Mouse (Mus musculus) forebrain, embryonic 15.5 days (tissue): ENCODE measurements around the gene Arf1. TPM values are rescaled to one million over a fixed set of nuclear protein-coding genes. Genes with fewer than 3 reads are reported as not detected.
"Not testable (repeated sequence)": the region's sequence is repeated elsewhere in the genome, so short reads cannot be mapped to it uniquely, and the experiment has no call there.

Experiments used
- ATAC-seq: fragments of 200-750 bp; cut with Nextera tagmentation; replicated peaks from 2 replicates; pipeline ENCODE4 v1.8.0; 2017; ENCODE audit warnings: mild to moderate bottlenecking, moderate TSS enrichment, moderate library complexity
- H3K27ac ChIP-seq: fragments of 300-500 bp; sonication (generic); replicated peaks from 2 replicates; pipeline ENCODE4 v1.5.1; 2015; ENCODE audit warnings: mild to moderate bottlenecking, inconsistent platforms
- H3K27me3 ChIP-seq: fragments of 300-500 bp; sonication (generic); 2 replicates; pipeline ENCODE4 v1.6.1; 2015; ENCODE audit warnings: inconsistent platforms
- H3K36me3 ChIP-seq: fragments of 300-500 bp; sonication (generic); 2 replicates; pipeline ENCODE4 v1.6.1; 2015; ENCODE audit warnings: mild to moderate bottlenecking, inconsistent platforms
- H3K4me1 ChIP-seq: fragments of 300-500 bp; sonication (generic); 2 replicates; pipeline ENCODE4 v1.6.1; 2015; ENCODE audit warnings: inconsistent platforms
- H3K4me2 ChIP-seq: fragments of 300-500 bp; sonication (generic); replicated peaks from 2 replicates; pipeline ENCODE4 v1.6.1; 2015; ENCODE audit warnings: mild to moderate bottlenecking, inconsistent platforms
- H3K4me3 ChIP-seq: fragments of 300-500 bp; sonication (generic); 2 replicates; pipeline ENCODE4 v1.5.1; 2015; ENCODE audit warnings: mild to moderate bottlenecking, inconsistent platforms
- H3K9ac ChIP-seq: fragments of 300-500 bp; sonication (generic); replicated peaks from 2 replicates; pipeline ENCODE4 v1.6.1; 2015; ENCODE audit warnings: mild to moderate bottlenecking, inconsistent platforms
- H3K9me3 ChIP-seq: fragments of 300-500 bp; sonication (generic); 2 replicates; pipeline ENCODE4 v1.6.1; 2016; ENCODE audit warnings: inconsistent platforms
- WGBS: fragments of 180-500 bp; shearing (Covaris S2); methylation state at CpG from one replicate; pipeline ENCODE4 v1.1.7; 2015; ENCODE audit warnings: mixed read lengths; 5-methylcytosine and 5-hydroxymethylcytosine counted together
- polyA plus RNA-seq: library from polyadenylated mRNA; unstranded; fragments of >200 nt; fragmentation: Nextera tagmentation; extraction: Ambion mirVana; gene quantifications from 2 replicates; pipeline ENCODE4 v1.2.1, GENCODE M21; 2015

Gene Arf1
- polyA plus RNA-seq, 1 experiment from 2014 or later = 626 TPM

- Histone ChIP-seq H3K9ac (no peak overlapping the region), H3K27ac (no peak overlapping the region), H3K27me3 (no peaks in the 10 kb centered on the region), H3K9me3 (no peaks in the 10 kb centered on the region), H3K4me1 (peaks cover 63% of the 10 kb centered on the region), H3K4me2 (no peak overlapping the region), H3K4me3 (no peak overlapping the region), H3K36me3 (0 out of 2 replicates have a peak, but pooled peaks cover 5% of the 10 kb centered on the region)
- 72% methylated on average over 2 of the region's 2 CpGs for WGBS
- ATAC-seq = no peak
Measured at GRCm38 (mm10) chr11:59224470-59224869, 3.6 kb downstream of the Arf1 start.

- H3K4me3 ChIP-seq = no peak overlapping the region
- 0 out of 2 replicates have a peak, but pooled peaks cover 5% of the 10 kb centered on the region for H3K36me3 ChIP-seq
- no peak for ATAC-seq
- H3K27ac ChIP-seq = no peak overlapping the region
- peaks cover 63% of the 10 kb centered on the region for H3K4me1 ChIP-seq
- no peaks in the 10 kb centered on the region for H3K9me3 ChIP-seq
- WGBS = 98% methylated on average over 3 of the region's 3 CpGs
- H3K4me2 ChIP-seq = no peak overlapping the region
- no peaks in the 10 kb centered on the region for H3K27me3 ChIP-seq
- H3K9ac ChIP-seq = no peak overlapping the region
Measured at GRCm38 (mm10) chr11:59224025-59224424, 4.0 kb downstream of the Arf1 start.

- H3K27ac ChIP-seq = no peak overlapping the region
- no peak overlapping the region for H3K4me2 ChIP-seq
- H3K36me3 ChIP-seq = 0 out of 2 replicates have a peak, but pooled peaks cover 5% of the 10 kb centered on the region
- WGBS = 91% methylated on average over 4 of the region's 4 CpGs
- no peak overlapping the region for H3K4me3 ChIP-seq
- no peaks in the 10 kb centered on the region for H3K27me3 ChIP-seq
- H3K9ac ChIP-seq = no peak overlapping the region
- H3K9me3 ChIP-seq = no peaks in the 10 kb centered on the region
- H3K4me1 ChIP-seq = peaks cover 62% of the 10 kb centered on the region
- no peak for ATAC-seq
Measured at GRCm38 (mm10) chr11:59222306-59222705, 5.8 kb downstream of the Arf1 start.

GRCm38 (mm10) chr11:59221604-59222003, 6.5 kb downstream of the Arf1 start:
- Histone ChIP-seq H3K4me3 (no peak overlapping the region), H3K27me3 (no peaks in the 10 kb centered on the region), H3K27ac (no peak overlapping the region), H3K4me2 (no peak overlapping the region), H3K9me3 (no peaks in the 10 kb centered on the region), H3K9ac (no peak overlapping the region), H3K4me1 (peaks cover 56% of the 10 kb centered on the region), H3K36me3 (0 out of 2 replicates have a peak, but pooled peaks cover 5% of the 10 kb centered on the region)
- no peak for ATAC-seq

- H3K9ac ChIP-seq = no peak overlapping the region
- no peak overlapping the region for H3K4me3 ChIP-seq
- H3K27ac ChIP-seq = no peak overlapping the region
- H3K9me3 ChIP-seq = no peaks in the 10 kb centered on the region
- no peak for ATAC-seq
- no peaks in the 10 kb centered on the region for H3K27me3 ChIP-seq
- 0 out of 2 replicates have a peak, but pooled peaks cover 5% of the 10 kb centered on the region for H3K36me3 ChIP-seq
- H3K4me1 ChIP-seq = peaks cover 33% of the 10 kb centered on the region
- no peak overlapping the region for H3K4me2 ChIP-seq
Measured at GRCm38 (mm10) chr11:59219064-59219463, 9.0 kb downstream of the Arf1 start.

- H3K36me3 ChIP-seq = 0 out of 2 replicates have a peak, but pooled peaks cover 4% of the 10 kb centered on the region
- 90% methylated on average over 4 of the region's 4 CpGs for WGBS
- H3K9ac ChIP-seq = no peak overlapping the region
- H3K4me2 ChIP-seq = no peak overlapping the region
- H3K4me1 ChIP-seq = peaks cover 28% of the 10 kb centered on the region
- ATAC-seq = no peak
- no peaks in the 10 kb centered on the region for H3K27me3 ChIP-seq
- H3K9me3 ChIP-seq = no peaks in the 10 kb centered on the region
- no peak overlapping the region for H3K4me3 ChIP-seq
- H3K27ac ChIP-seq = no peak overlapping the region
Measured at GRCm38 (mm10) chr11:59218389-59218998, 9.6 kb downstream of the Arf1 start.

- no peak overlapping the region for H3K9ac ChIP-seq
- H3K9me3 ChIP-seq = no peaks in the 10 kb centered on the region
- peak overlapping the region; percentile 57 for H3K27ac ChIP-seq
- peaks cover 16% of the 10 kb centered on the region for H3K4me1 ChIP-seq
- H3K4me2 ChIP-seq = no peak overlapping the region
- H3K27me3 ChIP-seq = no peaks in the 10 kb centered on the region
- no peak for ATAC-seq
- peaks cover 8% of the 10 kb centered on the region; the same call in 1 of the 2 replicates for H3K36me3 ChIP-seq
- WGBS = 62% methylated on average over 3 of the region's 3 CpGs
- no peak overlapping the region for H3K4me3 ChIP-seq
Measured at GRCm38 (mm10) chr11:59216955-59217354, 11.1 kb downstream of the Arf1 start.

GRCm38 (mm10) chr11:59212892-59213494, 15.1 kb downstream of the Arf1 start:
- Histone ChIP-seq H3K9me3 (no peaks in the 10 kb centered on the region), H3K4me2 (no peak overlapping the region), H3K27ac (no peak overlapping the region), H3K4me1 (peaks cover 25% of the 10 kb centered on the region), H3K9ac (no peak overlapping the region), H3K4me3 (no peak overlapping the region), H3K36me3 (peaks cover 27% of the 10 kb centered on the region), H3K27me3 (no peaks in the 10 kb centered on the region)
- 92% methylated on average over 12 of the region's 12 CpGs for WGBS
- no peak for ATAC-seq

- not testable (repeated sequence) for H3K27ac ChIP-seq, H3K9me3 ChIP-seq, H3K4me2 ChIP-seq, H3K27me3 ChIP-seq, H3K4me3 ChIP-seq, H3K9ac ChIP-seq, ATAC-seq
- peaks cover 27% of the 10 kb centered on the region for H3K36me3 ChIP-seq
- peaks cover 27% of the 10 kb centered on the region for H3K4me1 ChIP-seq
- WGBS = 87% methylated on average over 12 of the region's 12 CpGs
Measured at GRCm38 (mm10) chr11:59212320-59212719, 15.8 kb downstream of the Arf1 start.

- H3K9ac ChIP-seq, H3K27ac ChIP-seq, H3K27me3 ChIP-seq, H3K9me3 ChIP-seq, ATAC-seq, H3K4me3 ChIP-seq, H3K4me2 ChIP-seq: not testable (repeated sequence)
- 90% methylated on average over 9 of the region's 9 CpGs for WGBS
- H3K4me1 ChIP-seq = peaks cover 27% of the 10 kb centered on the region
- H3K36me3 ChIP-seq = peaks cover 28% of the 10 kb centered on the region
Measured at GRCm38 (mm10) chr11:59211561-59211960, 16.5 kb downstream of the Arf1 start.

GRCm38 (mm10) chr11:59210020-59210419, 18.1 kb downstream of the Arf1 start:
- Histone ChIP-seq H3K27ac (no peak overlapping the region), H3K27me3 (no peaks in the 10 kb centered on the region), H3K36me3 (peaks cover 42% of the 10 kb centered on the region), H3K9ac (no peak overlapping the region), H3K9me3 (no peaks in the 10 kb centered on the region), H3K4me2 (no peak overlapping the region), H3K4me1 (peaks cover 27% of the 10 kb centered on the region), H3K4me3 (no peak overlapping the region)
- ATAC-seq = no peak
- WGBS = 87% methylated on average over 4 of the region's 4 CpGs

GRCm38 (mm10) chr11:59209580-59209979, 18.5 kb downstream of the Arf1 start:
- WGBS = 49% methylated on average over 5 of the region's 5 CpGs
- H3K4me1 ChIP-seq = peaks cover 27% of the 10 kb centered on the region
- no peak overlapping the region for H3K27ac ChIP-seq
- no peak for ATAC-seq
- peaks cover 45% of the 10 kb centered on the region for H3K36me3 ChIP-seq
- no peaks in the 10 kb centered on the region for H3K27me3 ChIP-seq
- H3K9me3 ChIP-seq = no peaks in the 10 kb centered on the region
- peak overlapping the region; percentile 79 for H3K4me3 ChIP-seq
- peak overlapping the region; percentile 82 for H3K4me2 ChIP-seq
- H3K9ac ChIP-seq = 0 out of 2 replicates have a peak overlapping the region, but pooled peaks have one; percentile 70
